13 mouse cellular contexts compared by ENCODE assay signal in genomic region chr14:118491300-118491699, GRCm38 (mm10).
DNase-seq lines count a peak whose midpoint lies in the region; ATAC-seq and TF ChIP-seq lines count a peak whose summit lies in the region.
"Had no signal": no experiment of that assay in that cellular context is flagged by ENCODE, and none has a peak within 500 bp of the region (broad histone marks: within the 10 kb centered on the region; RNA-seq: fewer than 3 reads in every experiment).

No protein-coding gene starts in this region.

- no peaks in the 10 kb centered on the region for H3K36me3 ChIP-seq in kidney, postnatal 0 days (ENCODE audit: insufficient read depth, low read length)
- H3K36me3 ChIP-seq in embryonic facial prominence, embryonic 14.5 days (ENCODE audit: control insufficient read depth, insufficient read depth, low read length) = no peaks in the 10 kb centered on the region
- H3K36me3 ChIP-seq in hindbrain, embryonic 14.5 days (replicated peaks; ENCODE audit: control insufficient read depth, insufficient read depth) = no peaks in the 10 kb centered on the region
- H3K36me3 ChIP-seq in neural tube, embryonic 13.5 days = no peaks in the 10 kb centered on the region
- H3K36me3 ChIP-seq: lung, embryonic 15.5 days had no signal

- no peaks in the 10 kb centered on the region for H3K4me1 ChIP-seq in kidney, postnatal 0 days (replicated peaks; ENCODE audit: insufficient read depth, low read length)
- H3K4me1 ChIP-seq in embryonic facial prominence, embryonic 14.5 days (ENCODE audit: control insufficient read depth, insufficient read depth, low read length) = no peaks in the 10 kb centered on the region
- H3K4me1 ChIP-seq in hindbrain, embryonic 14.5 days (replicated peaks; ENCODE audit: control insufficient read depth, insufficient read depth, low read length) = no peaks in the 10 kb centered on the region; the same call in 1 of the 2 replicates
- H3K4me1 ChIP-seq in neural tube, embryonic 13.5 days (replicated peaks) = peaks cover 20% of the 10 kb centered on the region
- H3K4me1 ChIP-seq: lung, embryonic 15.5 days had no signal

- no peak for TF ChIP-seq CTCF in kidney, postnatal 0 days (IDR thresholded peaks at IDR 0.05; ENCODE audit: low read depth)

- no peak overlapping the region for H3K4me2 ChIP-seq in kidney, postnatal 0 days (ENCODE audit: low read length)
- H3K4me2 ChIP-seq in embryonic facial prominence, embryonic 14.5 days (ENCODE audit: low read depth, low read length) = peak overlapping the region; percentile 10
- H3K4me2 ChIP-seq in hindbrain, embryonic 14.5 days (replicated peaks) = peak overlapping the region; percentile 33
- H3K4me2 ChIP-seq in neural tube, embryonic 13.5 days = peak overlapping the region; percentile 43
- H3K4me2 ChIP-seq: lung, embryonic 15.5 days had no signal

- ATAC-seq in kidney, postnatal 0 days (replicated peaks; ENCODE audit: low FRiP score, low read depth) = no peak
- peak; percentile 75 for ATAC-seq in embryonic facial prominence, embryonic 14.5 days (ENCODE audit: low read depth)
- ATAC-seq in hindbrain, embryonic 14.5 days (ENCODE audit: low FRiP score) = no peak
- ATAC-seq in neural tube, embryonic 13.5 days (ENCODE audit: low read depth) = peak; percentile 17; the same call in 1 of the 2 replicates
- no peak for ATAC-seq in megakaryocyte-erythroid progenitor cell, adult 5-6 weeks (replicated peaks; ENCODE audit: low FRiP score, low TSS enrichment, poor library complexity, severe bottlenecking)

- H3K9me3 ChIP-seq in kidney, postnatal 0 days (replicated peaks; ENCODE audit: low read length) = no peaks in the 10 kb centered on the region
- H3K9me3 ChIP-seq in embryonic facial prominence, embryonic 14.5 days (ENCODE audit: control insufficient read depth, low read length) = no peaks in the 10 kb centered on the region
- no peaks in the 10 kb centered on the region for H3K9me3 ChIP-seq in hindbrain, embryonic 14.5 days (ENCODE audit: control insufficient read depth, low read length)
- no peaks in the 10 kb centered on the region for H3K9me3 ChIP-seq in neural tube, embryonic 13.5 days
- H3K9me3 ChIP-seq: lung, embryonic 15.5 days had no signal

- WGBS in kidney, postnatal 0 days = 36% methylated on average over 13 of the region's 13 CpGs
- 32% methylated on average over 13 of the region's 13 CpGs for WGBS in embryonic facial prominence, embryonic 14.5 days
- 21% methylated on average over 13 of the region's 13 CpGs for WGBS in hindbrain, embryonic 14.5 days
- WGBS in neural tube, embryonic 13.5 days = 12% methylated on average over 13 of the region's 13 CpGs

- H3K27me3 ChIP-seq in kidney, postnatal 0 days (ENCODE audit: insufficient read depth, low read length) = no peaks in the 10 kb centered on the region
- no peaks in the 10 kb centered on the region for H3K27me3 ChIP-seq in embryonic facial prominence, embryonic 14.5 days (replicated peaks; ENCODE audit: control insufficient read depth, insufficient read depth, low read length)
- no peaks in the 10 kb centered on the region for H3K27me3 ChIP-seq in hindbrain, embryonic 14.5 days (ENCODE audit: control insufficient read depth, insufficient read depth, low read length)
- peaks cover 3% of the 10 kb centered on the region; the same call in 1 of the 2 replicates for H3K27me3 ChIP-seq in neural tube, embryonic 13.5 days
- H3K27me3 ChIP-seq: lung, embryonic 15.5 days had no signal

- H3K9ac ChIP-seq in kidney, postnatal 0 days (ENCODE audit: low read depth, low read length) = no peak overlapping the region
- no peak overlapping the region for H3K9ac ChIP-seq in embryonic facial prominence, embryonic 14.5 days (ENCODE audit: low read depth, low read length)
- no peak overlapping the region for H3K9ac ChIP-seq in hindbrain, embryonic 14.5 days
- H3K9ac ChIP-seq in neural tube, embryonic 13.5 days = peak overlapping the region; percentile 31; the same call in 1 of the 2 replicates
- H3K9ac ChIP-seq: lung, embryonic 15.5 days had no signal

- no peak overlapping the region for H3K4me3 ChIP-seq in kidney, postnatal 0 days (replicated peaks; ENCODE audit: low read depth, low read length)
- no peak overlapping the region for H3K4me3 ChIP-seq in embryonic facial prominence, embryonic 14.5 days (ENCODE audit: low read depth, low read length)
- no peak overlapping the region for H3K4me3 ChIP-seq in hindbrain, embryonic 14.5 days (replicated peaks; ENCODE audit: low read length)
- H3K4me3 ChIP-seq in neural tube, embryonic 13.5 days = 0 out of 2 replicates have a peak overlapping the region, but pooled peaks have one; percentile 3
- H3K4me3 ChIP-seq: lung, embryonic 15.5 days had no signal

- no peak overlapping the region for H3K27ac ChIP-seq in kidney, postnatal 0 days
- no peak overlapping the region for H3K27ac ChIP-seq in embryonic facial prominence, embryonic 14.5 days (replicated peaks; ENCODE audit: low read depth, low read length)
- no peak overlapping the region for H3K27ac ChIP-seq in hindbrain, embryonic 14.5 days
- H3K27ac ChIP-seq in neural tube, embryonic 13.5 days (replicated peaks) = no peak overlapping the region
- H3K27ac ChIP-seq: lung, embryonic 15.5 days had no signal

- intact Hi-C loops in gastrocnemius, postnatal 36 days (cut with DNase I) = no loop called here

- DNase-seq in kidney, postnatal 0 days (ENCODE audit: low spot score) = peak; percentile 23
- no peak for DNase-seq in kidney, postnatal 25 days
- DNase-seq in embryonic facial prominence, embryonic 14.5 days (ENCODE audit: low spot score) = peak; percentile 44
- DNase-seq in hindbrain, embryonic 14.5 days (ENCODE audit: low spot score) = no peak
- no peak for DNase-seq in gastrocnemius, postnatal 36 days
- DNase-seq in thymus, postnatal 36 days = no peak
- DNase-seq: adrenal gland, postnatal 36 days; cerebellum, postnatal 25 days; kidney, postnatal 10 days; right cerebral cortex, postnatal 4 days had no signal

Comparison
In these comparisons a context has a peak if more than half of its experiments do, and no peak if none do; other contexts are left out.
1. DNase-seq: peak in kidney, postnatal 0 days (single experiment) and embryonic facial prominence, embryonic 14.5 days (single experiment); none in kidney, postnatal 25 days (0 of 2), hindbrain, embryonic 14.5 days (single experiment), gastrocnemius, postnatal 36 days (0 of 2) and thymus, postnatal 36 days (0 of 2).
2. ATAC-seq: peak in embryonic facial prominence, embryonic 14.5 days (single experiment) and neural tube, embryonic 13.5 days (single experiment); none in kidney, postnatal 0 days (single experiment), hindbrain, embryonic 14.5 days (single experiment) and megakaryocyte-erythroid progenitor cell, adult 5-6 weeks (single experiment).